Mouse (Mus musculus): ENCODE data around the gene Sdsl. TPM values are rescaled to one million over a fixed set of nuclear protein-coding genes. Genes with fewer than 3 reads are reported as not detected.
"Not testable (repeated sequence)": the region's sequence is repeated elsewhere in the genome, so short reads cannot be mapped to it uniquely, and the experiment has no call there.

Sdsl gene
- total and polyA plus RNA-seq, 2 experiments from 2014 or later = 1.3 to 3.1 TPM

GRCm38 (mm10) chr5:120503144-120503795 is 30.7 kb upstream of the Sdsl start, which contains the start of gene Plbd2:
Gene Plbd2 (minus strand): TSS chr5:120503625.
- Histone ChIP-seq H3K27me3 (ENCODE audit: insufficient read depth, low read length) (no peaks in the 10 kb centered on the region), H3K4me1 (ENCODE audit: insufficient read depth) (0 out of 2 replicates have a peak, but pooled peaks cover 12% of the 10 kb centered on the region), H3K9ac (peak within 1 kb of the TSS; percentile 88), H3K36me3 (ENCODE audit: insufficient read depth) (peaks cover 7% of the 10 kb centered on the region; the same call in 1 of the 2 replicates), H3K4me2 (ENCODE audit: low read depth) (peak within 1 kb of the TSS; percentile 86), H3K4me3 (ENCODE audit: low read depth, low read length) (peak within 1 kb of the TSS; percentile 94), H3K9me3 (ENCODE audit: low read length) (no peaks in the 10 kb centered on the region), H3K27ac (ENCODE audit: low read depth, low read length) (0 out of 2 replicates have a peak within 1 kb of the TSS, but pooled peaks have one; percentile 15)
- peak; percentile 90 for ATAC-seq
- TF ChIP-seq CTCF (IDR thresholded peaks at IDR 0.05; ENCODE audit: low read depth) = no peak
- under 1% methylated on average over 43 of the region's 55 CpGs for WGBS
- DNase-seq = peak; percentile 96

GRCm38 (mm10) chr5:120502675-120503143 is 30.1 kb upstream of the Sdsl start:
- H3K27me3 ChIP-seq (ENCODE audit: insufficient read depth, low read length) = no peaks in the 10 kb centered on the region
- H3K36me3 ChIP-seq (ENCODE audit: insufficient read depth) = peaks cover 10% of the 10 kb centered on the region; the same call in 1 of the 2 replicates
- no peaks in the 10 kb centered on the region for H3K9me3 ChIP-seq (ENCODE audit: low read length)
- H3K4me2 ChIP-seq (ENCODE audit: low read depth) = peak overlapping the region; percentile 86
- H3K4me1 ChIP-seq (ENCODE audit: insufficient read depth) = 0 out of 2 replicates have a peak, but pooled peaks cover 12% of the 10 kb centered on the region
- 4% methylated on average over 12 of the region's 12 CpGs for WGBS
- no peak overlapping the region for H3K27ac ChIP-seq (ENCODE audit: low read depth, low read length)
- peak overlapping the region; percentile 94 for H3K4me3 ChIP-seq (ENCODE audit: low read depth, low read length)
- no peak for TF ChIP-seq CTCF (IDR thresholded peaks at IDR 0.05; ENCODE audit: low read depth)
- DNase-seq (peak; percentile 14), ATAC-seq (no peak)
- peak overlapping the region; percentile 88 for H3K9ac ChIP-seq

GRCm38 (mm10) chr5:120502147-120502621 is 29.6 kb upstream of the Sdsl start:
- no peak for TF ChIP-seq CTCF (IDR thresholded peaks at IDR 0.05; ENCODE audit: low read depth)
- peak; percentile 52 for DNase-seq
- Histone ChIP-seq H3K9ac (no peak overlapping the region), H3K27me3 (ENCODE audit: insufficient read depth, low read length) (no peaks in the 10 kb centered on the region), H3K4me2 (ENCODE audit: low read depth) (peak overlapping the region; percentile 86), H3K4me3 (ENCODE audit: low read depth, low read length) (peak overlapping the region; percentile 94; the same call in 1 of the 2 replicates), H3K4me1 (ENCODE audit: insufficient read depth) (0 out of 2 replicates have a peak, but pooled peaks cover 12% of the 10 kb centered on the region), H3K27ac (ENCODE audit: low read depth, low read length) (no peak overlapping the region), H3K9me3 (ENCODE audit: low read length) (no peaks in the 10 kb centered on the region), H3K36me3 (ENCODE audit: insufficient read depth) (peaks cover 12% of the 10 kb centered on the region; the same call in 1 of the 2 replicates)
- 60% methylated on average over 9 of the region's 9 CpGs for WGBS
- peak; percentile 26; the same call in 1 of the 2 replicates for ATAC-seq

- not testable (repeated sequence) for H3K27me3 ChIP-seq (ENCODE audit: insufficient read depth, low read length); H3K9ac ChIP-seq; H3K4me3 ChIP-seq (ENCODE audit: low read depth, low read length); H3K27ac ChIP-seq (ENCODE audit: low read depth, low read length); DNase-seq; H3K9me3 ChIP-seq (ENCODE audit: low read length); ATAC-seq; H3K4me2 ChIP-seq (ENCODE audit: low read depth)
- peaks cover 22% of the 10 kb centered on the region; the same call in 1 of the 2 replicates for H3K36me3 ChIP-seq (ENCODE audit: insufficient read depth)
- WGBS = 85% methylated on average over 9 of the region's 9 CpGs
- 0 out of 2 replicates have a peak, but pooled peaks cover 12% of the 10 kb centered on the region for H3K4me1 ChIP-seq (ENCODE audit: insufficient read depth)
Observed at GRCm38 (mm10) chr5:120500609-120501008, 28.0 kb upstream of the Sdsl start.

GRCm38 (mm10) chr5:120499202-120499601 is 26.6 kb upstream of the Sdsl start:
- DNase-seq (no peak), ATAC-seq (no peak)
- Histone ChIP-seq H3K36me3 (ENCODE audit: insufficient read depth) (peaks cover 22% of the 10 kb centered on the region), H3K4me2 (ENCODE audit: low read depth) (no peak overlapping the region), H3K27ac (ENCODE audit: low read depth, low read length) (no peak overlapping the region), H3K27me3 (ENCODE audit: insufficient read depth, low read length) (no peaks in the 10 kb centered on the region), H3K9ac (no peak overlapping the region), H3K4me3 (ENCODE audit: low read depth, low read length) (no peak overlapping the region), H3K4me1 (ENCODE audit: insufficient read depth) (0 out of 2 replicates have a peak, but pooled peaks cover 12% of the 10 kb centered on the region), H3K9me3 (ENCODE audit: low read length) (no peaks in the 10 kb centered on the region)
- 86% methylated on average over 4 of the region's 4 CpGs for WGBS
- no peak for TF ChIP-seq CTCF (IDR thresholded peaks at IDR 0.05; ENCODE audit: low read depth)

- WGBS = 91% methylated on average over 3 of the region's 3 CpGs
- H3K9ac ChIP-seq = no peak overlapping the region
- no peak for ATAC-seq
- H3K4me3 ChIP-seq (ENCODE audit: low read depth, low read length) = no peak overlapping the region
- no peaks in the 10 kb centered on the region for H3K27me3 ChIP-seq (ENCODE audit: insufficient read depth, low read length)
- H3K9me3 ChIP-seq (ENCODE audit: low read length) = no peaks in the 10 kb centered on the region
- H3K27ac ChIP-seq (ENCODE audit: low read depth, low read length) = no peak overlapping the region
- DNase-seq = no peak
- H3K36me3 ChIP-seq (ENCODE audit: insufficient read depth) = peaks cover 27% of the 10 kb centered on the region
- no peak overlapping the region for H3K4me2 ChIP-seq (ENCODE audit: low read depth)
- TF ChIP-seq CTCF (IDR thresholded peaks at IDR 0.05; ENCODE audit: low read depth) = no peak
- 0 out of 2 replicates have a peak, but pooled peaks cover 5% of the 10 kb centered on the region for H3K4me1 ChIP-seq (ENCODE audit: insufficient read depth)
Observed at GRCm38 (mm10) chr5:120497071-120497470, 24.5 kb upstream of the Sdsl start.

GRCm38 (mm10) chr5:120495703-120496226 is 23.2 kb upstream of the Sdsl start:
- Histone ChIP-seq H3K4me1 (ENCODE audit: insufficient read depth) (no peaks in the 10 kb centered on the region), H3K36me3 (ENCODE audit: insufficient read depth) (peaks cover 27% of the 10 kb centered on the region), H3K4me3 (ENCODE audit: low read depth, low read length) (no peak overlapping the region), H3K4me2 (ENCODE audit: low read depth) (no peak overlapping the region), H3K9ac (no peak overlapping the region), H3K27ac (ENCODE audit: low read depth, low read length) (no peak overlapping the region), H3K27me3 (ENCODE audit: insufficient read depth, low read length) (no peaks in the 10 kb centered on the region), H3K9me3 (ENCODE audit: low read length) (no peaks in the 10 kb centered on the region)
- DNase-seq (no peak), ATAC-seq (no peak)
- no peak for TF ChIP-seq CTCF (IDR thresholded peaks at IDR 0.05; ENCODE audit: low read depth)
- WGBS = 86% methylated on average over 13 of the region's 13 CpGs

Data from forebrain, postnatal 0 days (tissue).